Mouse (Mus musculus) stomach, embryonic 14.5 days (tissue): ENCODE data around the gene Zbtb3. TPM values are rescaled to one million over a fixed set of nuclear protein-coding genes. Genes with fewer than 3 reads are reported as not detected.

Source experiments
- ATAC-seq: fragments of 200-750 bp; cut with Nextera tagmentation; 2 replicates; pipeline ENCODE4 v1.8.0; 2017; ENCODE audit warnings: low read depth, moderate TSS enrichment; ENCODE audit not compliant: insufficient number of reproducible peaks, insufficient read depth, low FRiP score
- H3K27ac ChIP-seq: fragments of 300-500 bp; sonication (generic); 2 replicates; pipeline ENCODE4 v1.5.1; 2014; ENCODE audit warnings: mild to moderate bottlenecking, low read length, moderate library complexity, mixed read lengths
- H3K27me3 ChIP-seq: fragments of 300-500 bp; sonication (generic); 2 replicates; pipeline ENCODE4 v1.6.1; 2014; ENCODE audit warnings: low read length, control low read depth, mixed read lengths; ENCODE audit not compliant: control insufficient read depth, insufficient read depth
- H3K36me3 ChIP-seq: fragments of 300-500 bp; sonication (generic); 2 replicates; pipeline ENCODE4 v1.6.1; 2014; ENCODE audit warnings: mild to moderate bottlenecking, control low read depth, low read length, moderate library complexity, mixed read lengths; ENCODE audit not compliant: control insufficient read depth, insufficient read depth
- H3K4me1 ChIP-seq: fragments of 300-500 bp; sonication (generic); 2 replicates; pipeline ENCODE4 v1.6.1; 2014; ENCODE audit warnings: low read length, control low read depth, mixed read lengths; ENCODE audit not compliant: control insufficient read depth, insufficient read depth
- H3K4me2 ChIP-seq: fragments of 300-500 bp; sonication (generic); replicated peaks from 2 replicates; pipeline ENCODE4 v1.6.1; 2014; ENCODE audit warnings: low read depth, low read length, control low read depth
- H3K4me3 ChIP-seq: fragments of 300-500 bp; sonication (generic); 2 replicates; pipeline ENCODE4 v1.5.1; 2014; ENCODE audit warnings: low read depth, low read length, control low read depth
- H3K9ac ChIP-seq: fragments of 300-500 bp; sonication (generic); replicated peaks from 2 replicates; pipeline ENCODE4 v1.6.1; 2014; ENCODE audit warnings: low read depth, mild to moderate bottlenecking, control low read depth, low read length, moderate library complexity, mixed read lengths
- H3K9me3 ChIP-seq: fragments of 300-500 bp; sonication (generic); 2 replicates; pipeline ENCODE4 v1.6.1; 2016; ENCODE audit warnings: low read depth, low read length, control low read depth; ENCODE audit not compliant: control insufficient read depth
- WGBS: fragments of 180-500 bp; shearing (Covaris S2); extraction: QIAGEN DNeasy Blood & Tissue Kit; methylation state at CpG from one replicate; pipeline ENCODE4 v1.1.7; 2014; 5-methylcytosine and 5-hydroxymethylcytosine counted together
- polyA plus RNA-seq: library from polyadenylated mRNA; unstranded; fragments of >200 nt; fragmentation: Nextera tagmentation; extraction: Ambion mirVana; gene quantifications from 2 replicates; pipeline ENCODE4 v1.2.1, GENCODE M21; 2014

Gene Zbtb3
- polyA plus RNA-seq = 4.7 and 5.2 TPM in 2 replicates

GRCm38 (mm10) chr19:8802130-8802821 is at the start of gene Zbtb3:
Gene Zbtb3 (plus strand): TSS chr19:8802555.
- ATAC-seq = peak; percentile 98
- Histone ChIP-seq H3K27me3 (no peaks in the 10 kb centered on the region), H3K9ac (peak within 1 kb of the TSS; percentile 38; the same call in 1 of the 2 replicates), H3K36me3 (peaks cover 16% of the 10 kb centered on the region), H3K9me3 (no peaks in the 10 kb centered on the region), H3K27ac (peak within 1 kb of the TSS; percentile 69), H3K4me3 (peak within 1 kb of the TSS; percentile 57), H3K4me2 (peak within 1 kb of the TSS; percentile 80), H3K4me1 (peaks cover 7% of the 10 kb centered on the region; the same call in 1 of the 2 replicates)
- WGBS = under 1% methylated on average over 30 of the region's 30 CpGs

- H3K9ac ChIP-seq = no peak overlapping the region
- no peaks in the 10 kb centered on the region for H3K27me3 ChIP-seq
Measured at GRCm38 (mm10) chr19:8755652-8756051, 46.7 kb upstream of the Zbtb3 start.

DNA sequence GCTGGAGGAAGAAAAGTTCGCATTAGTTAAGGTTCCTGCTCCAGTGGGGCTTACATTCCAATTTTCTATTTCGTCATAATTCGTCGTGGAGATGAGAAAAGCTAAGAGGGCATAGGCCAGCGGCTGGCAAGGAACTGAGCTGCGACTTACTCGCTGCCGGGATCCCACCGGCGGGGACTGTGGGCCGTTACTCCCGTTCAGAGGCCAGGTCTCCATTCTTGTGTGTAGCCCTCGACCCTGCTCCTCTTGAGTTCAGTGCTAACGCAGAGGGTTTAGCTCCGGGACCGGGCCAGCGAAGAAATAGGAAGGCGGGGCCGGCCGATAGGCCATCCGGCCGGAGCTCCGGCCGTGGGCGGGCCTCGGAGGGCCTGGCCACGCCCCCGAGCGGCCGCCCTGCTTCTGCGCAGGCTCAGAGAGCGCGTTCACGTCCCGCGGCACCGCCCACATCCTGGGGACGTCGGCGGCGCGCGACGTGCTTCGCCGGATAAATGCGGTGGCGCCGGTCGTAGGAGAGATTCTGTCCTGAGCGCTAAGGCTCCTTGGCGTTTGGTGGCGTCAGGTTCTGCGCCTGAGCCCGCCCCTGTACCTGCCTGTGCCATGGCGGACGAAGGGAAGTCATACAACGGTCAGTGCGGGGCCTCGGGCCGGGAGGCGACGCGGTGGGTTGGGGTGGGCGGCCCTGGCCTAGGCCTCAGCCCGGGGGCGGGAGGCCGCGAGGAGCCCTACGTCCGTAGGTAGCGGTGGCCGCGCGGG is 45.5 kb upstream of the Zbtb3 start, which contains the start of gene Nxf1:
TSS of gene Nxf1 (plus strand) at position 439 of the 753 bp plus-strand sequence.
- Histone ChIP-seq H3K9ac (peak within 1 kb of the TSS; percentile 89), H3K4me3 (peak within 1 kb of the TSS; percentile 68), H3K36me3 (peaks cover 31% of the 10 kb centered on the region), H3K27me3 (no peaks in the 10 kb centered on the region), H3K27ac (peak within 1 kb of the TSS; percentile 80), H3K4me2 (peak within 1 kb of the TSS; percentile 73), H3K9me3 (no peaks in the 10 kb centered on the region), H3K4me1 (peaks cover 6% of the 10 kb centered on the region)
- peak; percentile 93 for ATAC-seq
- under 1% methylated on average over 75 of the region's 75 CpGs for WGBS

More at GRCm38 (mm10) chr19:8755652-8756051, 46.7 kb upstream of the Zbtb3 start:
- H3K9me3 ChIP-seq = no peaks in the 10 kb centered on the region
- no peak overlapping the region for H3K4me3 ChIP-seq
- no peak overlapping the region for H3K27ac ChIP-seq
- H3K4me2 ChIP-seq = peak overlapping the region; percentile 39
- WGBS = 72% methylated on average over 3 of the region's 3 CpGs
- peaks cover 41% of the 10 kb centered on the region for H3K36me3 ChIP-seq
- no peak for ATAC-seq
- H3K4me1 ChIP-seq = peaks cover 6% of the 10 kb centered on the region

GRCm38 (mm10) chr19:8757471-8757998 is 44.8 kb upstream of the Zbtb3 start:
- Histone ChIP-seq H3K27ac (peak overlapping the region; percentile 80), H3K9me3 (no peaks in the 10 kb centered on the region), H3K27me3 (no peaks in the 10 kb centered on the region), H3K4me2 (peak overlapping the region; percentile 73), H3K4me3 (peak overlapping the region; percentile 68), H3K9ac (peak overlapping the region; percentile 89), H3K4me1 (peaks cover 6% of the 10 kb centered on the region), H3K36me3 (peaks cover 30% of the 10 kb centered on the region)
- WGBS = 4% methylated on average over 14 of the region's 14 CpGs
- no peak for ATAC-seq

DNA sequence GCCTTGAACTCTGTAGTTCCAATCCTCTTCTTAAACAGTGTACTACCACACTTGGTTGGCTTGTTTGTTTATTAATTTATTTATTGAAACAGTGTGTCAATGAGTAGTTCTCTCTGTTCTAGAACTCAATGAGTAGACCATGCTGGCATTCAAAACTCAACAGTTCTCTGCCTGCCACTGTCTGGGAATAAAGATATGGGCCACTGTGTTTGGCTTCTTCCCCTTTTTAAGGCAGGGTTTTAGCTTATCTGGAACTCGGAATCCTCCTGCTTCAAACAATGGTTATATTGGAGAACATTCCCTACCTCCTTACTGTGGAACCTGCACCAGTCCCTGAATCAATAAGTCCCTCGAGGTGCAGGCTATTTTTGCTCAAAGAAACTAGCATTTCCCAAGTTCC is 43.5 kb upstream of the Zbtb3 start:
- WGBS = 86% methylated on average over 2 of the region's 2 CpGs
- ATAC-seq = no peak
- Histone ChIP-seq H3K4me2 (no peak overlapping the region), H3K4me3 (no peak overlapping the region), H3K27me3 (no peaks in the 10 kb centered on the region), H3K9me3 (no peaks in the 10 kb centered on the region), H3K36me3 (peaks cover 33% of the 10 kb centered on the region), H3K9ac (no peak overlapping the region), H3K4me1 (peaks cover 6% of the 10 kb centered on the region), H3K27ac (no peak overlapping the region)

- Histone ChIP-seq H3K4me3 (no peak overlapping the region), H3K4me1 (peaks cover 6% of the 10 kb centered on the region), H3K27me3 (no peaks in the 10 kb centered on the region), H3K4me2 (no peak overlapping the region), H3K36me3 (peaks cover 38% of the 10 kb centered on the region), H3K9ac (no peak overlapping the region), H3K9me3 (peaks cover 10% of the 10 kb centered on the region; the same call in 1 of the 2 replicates), H3K27ac (no peak overlapping the region)
- 90% methylated on average over 2 of the region's 2 CpGs for WGBS
- ATAC-seq = no peak
Measured at GRCm38 (mm10) chr19:8760757-8761156, 41.6 kb upstream of the Zbtb3 start.

DNA sequence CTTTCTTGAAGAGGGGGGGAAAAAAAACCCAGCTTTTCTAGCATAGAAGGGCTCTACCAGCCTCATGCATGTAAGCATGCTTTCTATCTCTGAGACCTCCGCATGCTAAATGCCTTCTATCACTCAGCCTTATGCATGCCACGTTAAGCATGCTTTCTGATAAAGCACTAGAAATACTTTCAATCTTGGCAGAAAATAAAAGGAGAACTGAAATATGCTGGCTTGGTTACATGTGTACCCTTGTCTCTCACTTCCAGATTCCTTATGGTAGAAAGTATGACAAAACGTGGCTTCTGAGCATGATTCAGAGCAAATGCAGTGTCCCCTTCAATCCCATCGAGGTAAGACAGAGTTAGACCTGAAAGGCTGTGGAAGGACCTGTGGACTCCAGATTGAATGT is 39.1 kb upstream of the Zbtb3 start:
- no peaks in the 10 kb centered on the region for H3K27me3 ChIP-seq
- no peak overlapping the region for H3K4me2 ChIP-seq
- H3K4me3 ChIP-seq = no peak overlapping the region
- H3K9ac ChIP-seq = no peak overlapping the region
- H3K27ac ChIP-seq = no peak overlapping the region
- ATAC-seq = no peak
- peaks cover 10% of the 10 kb centered on the region; the same call in 1 of the 2 replicates for H3K9me3 ChIP-seq
- H3K36me3 ChIP-seq = peaks cover 63% of the 10 kb centered on the region
- WGBS = 93% methylated on average over 4 of the region's 4 CpGs
- peaks cover 1% of the 10 kb centered on the region for H3K4me1 ChIP-seq

DNA sequence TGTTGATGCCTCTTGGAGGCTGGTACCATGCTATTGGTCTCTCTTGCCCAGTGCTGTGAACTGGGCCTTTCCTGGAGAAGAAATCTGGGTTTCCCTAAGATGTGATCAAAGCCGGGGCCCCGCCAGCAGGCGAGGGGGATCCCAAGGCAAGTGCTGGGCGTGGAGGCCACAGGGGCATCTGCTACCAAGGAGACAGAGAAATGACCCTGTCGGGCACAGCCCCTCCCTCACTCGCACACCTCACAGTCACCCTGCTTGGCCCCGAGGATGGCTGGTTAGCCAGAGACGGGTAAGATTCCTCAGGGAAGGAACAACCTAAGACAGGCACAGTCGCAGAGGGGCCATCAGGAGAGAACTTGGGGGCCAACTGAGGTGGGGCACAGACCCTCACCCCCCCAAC is 36.8 kb upstream of the Zbtb3 start:
- Histone ChIP-seq H3K4me3 (no peak overlapping the region), H3K27ac (no peak overlapping the region), H3K9me3 (peaks cover 10% of the 10 kb centered on the region; the same call in 1 of the 2 replicates), H3K36me3 (peaks cover 81% of the 10 kb centered on the region), H3K9ac (no peak overlapping the region), H3K27me3 (no peaks in the 10 kb centered on the region), H3K4me1 (no peaks in the 10 kb centered on the region), H3K4me2 (no peak overlapping the region)
- no peak for ATAC-seq
- 96% methylated on average over 9 of the region's 9 CpGs for WGBS
